Mouse (Mus musculus) spleen, adult 2 months (tissue): ENCODE results near the gene Hist1h3f. TPM values are rescaled to one million over a fixed set of nuclear protein-coding genes. Genes with fewer than 3 reads are reported as not detected.
"Not testable (repeated sequence)": the region's sequence is repeated elsewhere in the genome, so short reads cannot be mapped to it uniquely, and the experiment has no call there.

ENCODE experiments used
- DNase-seq, 2 experiments: peaks; one replicate each; pipeline versions ENCODE4 v3.0.0 to v3.0.0-alpha.2; 2012 to 2021; ENCODE audit warnings: low spot score in 2 of 2, low read depth in 1 of 2
- H3K27ac ChIP-seq: fragments of 200-500 bp; 2 replicates; pipeline ENCODE4 v1.5.1; 2012; ENCODE audit warnings: low read length, inconsistent platforms; ENCODE audit not compliant: insufficient read depth
- H3K27me3 ChIP-seq: fragments of 200-500 bp; 2 replicates; pipeline ENCODE4 v1.6.1; 2012; ENCODE audit warnings: mild to moderate bottlenecking, moderate library complexity, low read length, inconsistent platforms; ENCODE audit not compliant: control insufficient read depth, insufficient read depth
- H3K36me3 ChIP-seq: fragments of 200-500 bp; 2 replicates; pipeline ENCODE4 v1.6.1; 2012; ENCODE audit warnings: mild to moderate bottlenecking, low read length, inconsistent platforms; ENCODE audit not compliant: control insufficient read depth, insufficient read depth
- H3K4me1 ChIP-seq: fragments of 200-500 bp; 2 replicates; pipeline ENCODE4 v1.6.1; 2011; ENCODE audit warnings: inconsistent platforms; ENCODE audit not compliant: control insufficient read depth, insufficient read depth, insufficient read length
- H3K4me3 ChIP-seq: fragments of 200-500 bp; 2 replicates; pipeline ENCODE4 v1.5.1; 2011; ENCODE audit warnings: mild to moderate bottlenecking, inconsistent platforms; ENCODE audit not compliant: insufficient read depth, insufficient read length; ENCODE audit errors: extremely low read depth
- CTCF ChIP-seq: fragments of 200-500 bp; IDR thresholded peaks from 2 replicates; pipeline ENCODE4 v1.5.1; 2011; ENCODE audit warnings: mild to moderate bottlenecking, inconsistent platforms; ENCODE audit not compliant: insufficient read depth, insufficient read length, insufficient replicate concordance; ENCODE audit errors: extremely low read depth
- POLR2A ChIP-seq: fragments of 200-500 bp; IDR thresholded peaks from 2 replicates; pipeline ENCODE4 v1.6.1; 2011; ENCODE audit warnings: low read depth, low read length, inconsistent platforms
- WGBS: fragments of 180-500 bp; shearing (Covaris S2); methylation state at CpG from one replicate; pipeline ENCODE4 v1.1.7; 2018; 5-methylcytosine and 5-hydroxymethylcytosine counted together
- polyA plus RNA-seq: library from polyadenylated mRNA; depleted of rRNA; stranded (reverse); fragments of >200 nt; gene quantifications from 2 replicates; pipeline ENCODE4 v1.2.3, GENCODE M21; 2012

The Hist1h3f gene
- polyA plus RNA-seq, 1 experiment, result 10.2 TPM

- Histone ChIP-seq H3K4me3 (peak overlapping the region; percentile 30; the same call in 1 of the 2 replicates), H3K4me1 (peaks cover 2% of the 10 kb centered on the region; the same call in 1 of the 2 replicates), H3K27me3 (no peaks in the 10 kb centered on the region), H3K36me3 (no peaks in the 10 kb centered on the region), H3K27ac (no peak overlapping the region)
- DNase-seq, result no peak
- no peak for TF ChIP-seq POLR2A
- no peak for TF ChIP-seq CTCF
- 32% methylated on average over 2 of the region's 2 CpGs for WGBS
These were observed 28.6 kb downstream of the Hist1h3f start for GRCm38 (mm10) chr13:23572218-23573033.

- H3K36me3 ChIP-seq, H3K27me3 ChIP-seq, DNase-seq, H3K4me1 ChIP-seq: not testable (repeated sequence)
- WGBS, result 6% methylated on average over 20 of the region's 20 CpGs
- Histone ChIP-seq H3K4me3 (peak overlapping the region; percentile 33; the same call in 1 of the 2 replicates), H3K27ac (peak overlapping the region; percentile 95)
These were observed 29.4 kb downstream of the Hist1h3f start for GRCm38 (mm10) chr13:23573034-23573897.

GRCm38 (mm10) chr13:23573898-23574524 is 30.2 kb downstream of the Hist1h3f start, which contains the start of the genes Hist1h2bf and Hist1h2ad:
TSS of gene Hist1h2bf (minus strand) at chr13:23574196.
TSS of gene Hist1h2ad (plus strand) at chr13:23574381.
- not testable (repeated sequence) for H3K27me3 ChIP-seq, H3K4me1 ChIP-seq, H3K36me3 ChIP-seq
- DNase-seq, result peak; percentile 86 to 97
- under 1% methylated on average over 42 of the region's 42 CpGs for WGBS
- Histone ChIP-seq H3K4me3 (peak within 1 kb of the TSS; percentile 56), H3K27ac (peak within 1 kb of the TSS; percentile 95)

GRCm38 (mm10) chr13:23574546-23575170 is 30.8 kb downstream of the Hist1h3f start:
- not testable (repeated sequence) for H3K4me1 ChIP-seq, DNase-seq, H3K36me3 ChIP-seq, H3K4me3 ChIP-seq, H3K27me3 ChIP-seq
- WGBS, result under 1% methylated on average over 12 of the region's 39 CpGs
- peak overlapping the region; percentile 80 for H3K27ac ChIP-seq

- under 1% methylated on average over 18 of the region's 18 CpGs for WGBS
- Histone ChIP-seq H3K27me3 (no peaks in the 10 kb centered on the region), H3K27ac (peak within 1 kb of the TSS; percentile 83), H3K36me3 (no peaks in the 10 kb centered on the region), H3K4me3 (peak within 1 kb of the TSS; percentile 55), H3K4me1 (peaks cover 2% of the 10 kb centered on the region; the same call in 1 of the 2 replicates)
- TF ChIP-seq CTCF (no peak), POLR2A (peak; percentile 27; the same call in 1 of the 2 replicates)
- DNase-seq, result peak; percentile 41 to 79
These were observed 31.5 kb downstream of the Hist1h3f start, which contains the start of gene Hist1h3d for GRCm38 (mm10) chr13:23575271-23575851. TSS of gene Hist1h3d (plus strand) at chr13:23575763.

- H3K36me3 ChIP-seq, H3K4me1 ChIP-seq, H3K27me3 ChIP-seq, DNase-seq: not testable (repeated sequence)
- WGBS, result under 1% methylated on average over 18 of the region's 40 CpGs
- TF ChIP-seq POLR2A, result peak; percentile 10; the same call in 1 of the 2 replicates
- Histone ChIP-seq H3K27ac (peak overlapping the region; percentile 83), H3K4me3 (peak overlapping the region; percentile 55)
These were observed 32.0 kb downstream of the Hist1h3f start for GRCm38 (mm10) chr13:23575864-23576313.
